Mouse (Mus musculus) monocyte, adult 59 days (primary cell): ENCODE data around the gene Tmprss2. TPM values are rescaled to one million over a fixed set of nuclear protein-coding genes. Genes with fewer than 3 reads are reported as not detected.

Source experiments
- total RNA-seq, 2 experiments: library from RNA; stranded (reverse); gene quantifications; one replicate each; pipeline ENCODE4 v1.2.4; 2023

The Tmprss2 gene
- total RNA-seq, result not detected

GRCm38 (mm10) chr16:97610939-97611338 is at the start of gene Tmprss2:
Gene Tmprss2 (minus strand): TSS chr16:97611195.

Other genes with a start within 250 kb of the Tmprss2 start
- gene Mx1, start 148.3 kb downstream of the Tmprss2 start, total RNA-seq, result 10 to 100 TPM; 85.3 to 98.0 TPM
- gene Fam3b, start 96.4 kb downstream of the Tmprss2 start, total RNA-seq, result not detected
- not detected for gene Ripk4, start 152.6 kb upstream of the Tmprss2 start, total RNA-seq
- 10 to 100 TPM; 16.7 to 17.4 TPM for gene Prdm15, start 240.7 kb upstream of the Tmprss2 start, total RNA-seq